Comparison of ENCODE assay signal across 29 mouse cellular contexts in the genomic region with DNA sequence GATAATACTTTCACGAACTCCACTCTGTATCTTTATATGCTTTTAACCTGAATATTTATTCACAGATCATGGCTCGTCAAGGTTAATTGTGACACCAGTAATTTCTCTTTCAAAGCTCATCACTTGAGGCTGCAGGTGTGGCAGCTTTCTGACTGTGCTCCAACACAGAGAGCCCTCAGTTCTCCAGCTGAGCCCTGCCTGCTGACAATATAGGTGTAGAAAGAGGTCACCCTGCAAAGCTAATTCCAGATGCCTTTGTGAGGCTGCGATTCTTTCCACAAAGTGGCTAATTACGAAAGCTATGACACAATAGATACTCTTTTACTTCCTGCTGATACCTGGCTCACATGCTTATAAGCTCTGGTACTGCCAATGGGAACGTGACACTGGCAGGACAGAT.
DNase-seq lines count a peak whose midpoint lies in the region; ATAC-seq lines count a peak whose summit lies in the region.
"Had no signal": no experiment of that assay in that cellular context is flagged by ENCODE, and none has a peak within 500 bp of the region (broad histone marks: within the 10 kb centered on the region; RNA-seq: fewer than 3 reads in every experiment).

No protein-coding gene starts in this region.

- intact Hi-C loops in heart, postnatal 36 days (cut with DNase I): no loop called here

- 0 out of 2 replicates have a peak overlapping the region, but pooled peaks have one; percentile 25 for H3K27ac ChIP-seq in forebrain, embryonic 11.5 days (ENCODE audit: low read depth, low read length)
- no peak overlapping the region for H3K27ac ChIP-seq in forebrain, embryonic 10.5 days
- no peak overlapping the region for H3K27ac ChIP-seq in midbrain, embryonic 13.5 days
- no peak overlapping the region for H3K27ac ChIP-seq in midbrain, embryonic 16.5 days (ENCODE audit: low read length)
- no peak overlapping the region for H3K27ac ChIP-seq in forebrain, embryonic 14.5 days (ENCODE audit: low read depth, low read length)
- no peak overlapping the region for H3K27ac ChIP-seq in hindbrain, embryonic 14.5 days
- H3K27ac ChIP-seq: embryonic facial prominence, embryonic 10.5 days; embryonic facial prominence, embryonic 15.5 days; heart, adult 2 months; heart, embryonic 13.5 days; limb, embryonic 12.5 days; liver, embryonic 15.5 days; neural tube, embryonic 12.5 days; stomach, embryonic 15.5 days had no signal

- no peaks in the 10 kb centered on the region for H3K27me3 ChIP-seq in forebrain, embryonic 11.5 days (ENCODE audit: control insufficient read depth, insufficient read depth, low read length)
- H3K27me3 ChIP-seq in forebrain, embryonic 10.5 days (ENCODE audit: poor library complexity, severe bottlenecking): no peaks in the 10 kb centered on the region
- no peaks in the 10 kb centered on the region for H3K27me3 ChIP-seq in midbrain, embryonic 13.5 days
- H3K27me3 ChIP-seq in midbrain, embryonic 16.5 days (ENCODE audit: control insufficient read depth, insufficient read depth, low read depth, low read length): no peaks in the 10 kb centered on the region
- no peaks in the 10 kb centered on the region for H3K27me3 ChIP-seq in forebrain, embryonic 14.5 days (replicated peaks; ENCODE audit: control insufficient read depth, insufficient read depth, low read length)
- H3K27me3 ChIP-seq in hindbrain, embryonic 14.5 days (ENCODE audit: control insufficient read depth, insufficient read depth, low read length): no peaks in the 10 kb centered on the region
- H3K27me3 ChIP-seq: CH12.LX; embryonic facial prominence, embryonic 15.5 days; heart, embryonic 13.5 days; limb, embryonic 12.5 days; liver, embryonic 15.5 days; neural tube, embryonic 12.5 days; stomach, embryonic 15.5 days had no signal

- no peak overlapping the region for H3K4me2 ChIP-seq in forebrain, embryonic 11.5 days (ENCODE audit: low read depth, low read length, severe bottlenecking)
- H3K4me2 ChIP-seq in midbrain, embryonic 13.5 days (replicated peaks): no peak overlapping the region
- no peak overlapping the region for H3K4me2 ChIP-seq in midbrain, embryonic 16.5 days (ENCODE audit: low read length)
- no peak overlapping the region for H3K4me2 ChIP-seq in forebrain, embryonic 14.5 days (ENCODE audit: low read length)
- no peak overlapping the region for H3K4me2 ChIP-seq in hindbrain, embryonic 14.5 days (replicated peaks)
- H3K4me2 ChIP-seq: embryonic facial prominence, embryonic 15.5 days; heart, embryonic 13.5 days; limb, embryonic 12.5 days; liver, embryonic 15.5 days; lung, embryonic 14.5 days; midbrain, embryonic 11.5 days; neural tube, embryonic 12.5 days; stomach, embryonic 15.5 days had no signal

- no peak overlapping the region for H3K4me3 ChIP-seq in forebrain, embryonic 11.5 days (ENCODE audit: low read depth, low read length)
- H3K4me3 ChIP-seq in forebrain, embryonic 10.5 days: no peak overlapping the region
- no peak overlapping the region for H3K4me3 ChIP-seq in midbrain, embryonic 13.5 days (replicated peaks)
- H3K4me3 ChIP-seq in midbrain, embryonic 16.5 days (ENCODE audit: low read depth, low read length): no peak overlapping the region
- no peak overlapping the region for H3K4me3 ChIP-seq in forebrain, embryonic 14.5 days (ENCODE audit: low read depth, low read length)
- H3K4me3 ChIP-seq in hindbrain, embryonic 14.5 days (replicated peaks; ENCODE audit: low read length): no peak overlapping the region
- H3K4me3 ChIP-seq: embryonic facial prominence, embryonic 10.5 days; embryonic facial prominence, embryonic 15.5 days; heart, adult 2 months; heart, embryonic 13.5 days; limb, embryonic 12.5 days; liver, embryonic 15.5 days; neural tube, embryonic 12.5 days; stomach, embryonic 15.5 days had no signal

- H3K9ac ChIP-seq in forebrain, embryonic 11.5 days (ENCODE audit: low read length): no peak overlapping the region
- no peak overlapping the region for H3K9ac ChIP-seq in midbrain, embryonic 13.5 days (replicated peaks)
- H3K9ac ChIP-seq in midbrain, embryonic 16.5 days (ENCODE audit: low read depth, low read length): no peak overlapping the region
- H3K9ac ChIP-seq in forebrain, embryonic 14.5 days (ENCODE audit: low read length): no peak overlapping the region
- no peak overlapping the region for H3K9ac ChIP-seq in hindbrain, embryonic 14.5 days
- H3K9ac ChIP-seq: embryonic facial prominence, embryonic 15.5 days; heart, embryonic 13.5 days; limb, embryonic 12.5 days; liver, embryonic 15.5 days; lung, embryonic 14.5 days; neural tube, embryonic 12.5 days; stomach, embryonic 15.5 days had no signal

- no peak for DNase-seq in forebrain, embryonic 11.5 days (ENCODE audit: low spot score)
- no peak for DNase-seq in forebrain, embryonic 10.5 days (ENCODE audit: extremely low spot score, low spot score)
- peak; percentile 50 for DNase-seq in forebrain, embryonic 14.5 days (ENCODE audit: low spot score)
- DNase-seq in hindbrain, embryonic 14.5 days (ENCODE audit: low spot score): no peak
- no peak for DNase-seq in ovary, adult 18-20 months (ENCODE audit: low spot score)
- DNase-seq in heart, postnatal 36 days: no peak
- DNase-seq: adrenal gland, adult 8-10 months; cerebellum, adult 8-10 months; cerebellum, postnatal 25 days; heart, adult 2 months; heart, postnatal 10 days; kidney, adult 9 months; kidney, postnatal 10 days; layer of hippocampus, adult 9-11 months; lung, embryonic 14.5 days; lung, postnatal 14 days; right cerebral cortex, postnatal 25 days had no signal

- 0 out of 2 replicates have a peak, but pooled peaks cover 3% of the 10 kb centered on the region for H3K4me1 ChIP-seq in forebrain, embryonic 11.5 days (replicated peaks; ENCODE audit: control insufficient read depth, insufficient read depth, low read length)
- H3K4me1 ChIP-seq in forebrain, embryonic 10.5 days: peaks cover 6% of the 10 kb centered on the region
- no peaks in the 10 kb centered on the region for H3K4me1 ChIP-seq in midbrain, embryonic 13.5 days (replicated peaks)
- H3K4me1 ChIP-seq in midbrain, embryonic 16.5 days (ENCODE audit: control insufficient read depth, insufficient read depth, low read length): no peaks in the 10 kb centered on the region; the same call in 1 of the 2 replicates
- H3K4me1 ChIP-seq in forebrain, embryonic 14.5 days (ENCODE audit: control insufficient read depth, insufficient read depth, low read length): no peaks in the 10 kb centered on the region
- no peaks in the 10 kb centered on the region for H3K4me1 ChIP-seq in hindbrain, embryonic 14.5 days (replicated peaks; ENCODE audit: control insufficient read depth, insufficient read depth, low read length)
- H3K4me1 ChIP-seq: embryonic facial prominence, embryonic 10.5 days; embryonic facial prominence, embryonic 15.5 days; heart, embryonic 13.5 days; limb, embryonic 12.5 days; liver, embryonic 15.5 days; neural tube, embryonic 12.5 days; stomach, embryonic 15.5 days had no signal

- no peaks in the 10 kb centered on the region for H3K36me3 ChIP-seq in forebrain, embryonic 11.5 days (ENCODE audit: control insufficient read depth, insufficient read depth, low read length)
- no peaks in the 10 kb centered on the region for H3K36me3 ChIP-seq in forebrain, embryonic 10.5 days (replicated peaks)
- H3K36me3 ChIP-seq in midbrain, embryonic 13.5 days: no peaks in the 10 kb centered on the region
- H3K36me3 ChIP-seq in midbrain, embryonic 16.5 days (ENCODE audit: control insufficient read depth, insufficient read depth, low read length): no peaks in the 10 kb centered on the region
- no peaks in the 10 kb centered on the region for H3K36me3 ChIP-seq in forebrain, embryonic 14.5 days (ENCODE audit: control insufficient read depth, insufficient read depth, low read length)
- H3K36me3 ChIP-seq in hindbrain, embryonic 14.5 days (replicated peaks; ENCODE audit: control insufficient read depth, insufficient read depth): no peaks in the 10 kb centered on the region
- H3K36me3 ChIP-seq: embryonic facial prominence, embryonic 10.5 days; embryonic facial prominence, embryonic 15.5 days; heart, embryonic 13.5 days; limb, embryonic 12.5 days; liver, embryonic 15.5 days; neural tube, embryonic 12.5 days; stomach, embryonic 15.5 days had no signal

- ATAC-seq in forebrain, embryonic 11.5 days (replicated peaks; ENCODE audit: low FRiP score): peak; percentile 69
- ATAC-seq in midbrain, embryonic 13.5 days: peak; percentile 77
- ATAC-seq in midbrain, embryonic 16.5 days: no peak
- peak; percentile 40; the same call in 1 of the 2 replicates for ATAC-seq in forebrain, embryonic 14.5 days
- peak; percentile 31; the same call in 1 of the 2 replicates for ATAC-seq in hindbrain, embryonic 14.5 days (ENCODE audit: low FRiP score)
- ATAC-seq: intestine, embryonic 16.5 days had no signal

- WGBS in forebrain, embryonic 11.5 days: 15% methylated on average over 5 of the region's 5 CpGs
- 26% methylated on average over 5 of the region's 5 CpGs for WGBS in forebrain, embryonic 10.5 days
- 31% methylated on average over 5 of the region's 5 CpGs for WGBS in midbrain, embryonic 13.5 days
- WGBS in midbrain, embryonic 16.5 days: 26% methylated on average over 5 of the region's 5 CpGs
- WGBS in forebrain, embryonic 14.5 days: 14% methylated on average over 5 of the region's 5 CpGs
- WGBS in hindbrain, embryonic 14.5 days: 35% methylated on average over 5 of the region's 5 CpGs

- no peaks in the 10 kb centered on the region for H3K9me3 ChIP-seq in forebrain, embryonic 11.5 days (ENCODE audit: control insufficient read depth, low read length)
- H3K9me3 ChIP-seq in forebrain, embryonic 10.5 days: no peaks in the 10 kb centered on the region
- no peaks in the 10 kb centered on the region for H3K9me3 ChIP-seq in midbrain, embryonic 13.5 days
- no peaks in the 10 kb centered on the region for H3K9me3 ChIP-seq in midbrain, embryonic 16.5 days (replicated peaks; ENCODE audit: control insufficient read depth, low read length, poor library complexity, severe bottlenecking)
- no peaks in the 10 kb centered on the region for H3K9me3 ChIP-seq in forebrain, embryonic 14.5 days (replicated peaks; ENCODE audit: control insufficient read depth, low read length)
- H3K9me3 ChIP-seq in hindbrain, embryonic 14.5 days (ENCODE audit: control insufficient read depth, low read length): no peaks in the 10 kb centered on the region
- H3K9me3 ChIP-seq: embryonic facial prominence, embryonic 10.5 days; embryonic facial prominence, embryonic 15.5 days; heart, embryonic 13.5 days; limb, embryonic 12.5 days; liver, embryonic 15.5 days; neural tube, embryonic 12.5 days; stomach, embryonic 15.5 days had no signal
